Mouse (Mus musculus): ENCODE results near the gene Arhgap18. TPM values are rescaled to one million over a fixed set of nuclear protein-coding genes. Genes with fewer than 3 reads are reported as not detected.

Arhgap18 gene
- polyA plus RNA-seq, 1 experiment from 2014 or later = 42.1 TPM

- Histone ChIP-seq H3K4me2 (ENCODE audit: low read length) (no peak overlapping the region), H3K9me3 (replicated peaks; ENCODE audit: low read length) (no peaks in the 10 kb centered on the region), H3K4me3 (replicated peaks; ENCODE audit: low read depth, low read length) (no peak overlapping the region), H3K4me1 (replicated peaks; ENCODE audit: insufficient read depth, low read length) (no peaks in the 10 kb centered on the region), H3K27ac (no peak overlapping the region), H3K27me3 (ENCODE audit: insufficient read depth, low read length) (no peaks in the 10 kb centered on the region), H3K9ac (ENCODE audit: low read depth, low read length) (no peak overlapping the region), H3K36me3 (ENCODE audit: insufficient read depth, low read length) (no peaks in the 10 kb centered on the region)
- no peak for ATAC-seq (replicated peaks; ENCODE audit: low FRiP score, low read depth)
- no peak for TF ChIP-seq CTCF (IDR thresholded peaks at IDR 0.05; ENCODE audit: low read depth)
- DNase-seq (ENCODE audit: low spot score) = no peak
- 82% methylated on average over 8 of the region's 8 CpGs for WGBS
Observed at GRCm38 (mm10) chr10:26855851-26856535, 102.8 kb downstream of the Arhgap18 start.

- Histone ChIP-seq H3K4me3 (replicated peaks; ENCODE audit: low read depth, low read length) (no peak overlapping the region), H3K9me3 (replicated peaks; ENCODE audit: low read length) (no peaks in the 10 kb centered on the region), H3K27me3 (ENCODE audit: insufficient read depth, low read length) (no peaks in the 10 kb centered on the region), H3K36me3 (ENCODE audit: insufficient read depth, low read length) (no peaks in the 10 kb centered on the region), H3K27ac (no peak overlapping the region), H3K4me2 (ENCODE audit: low read length) (no peak overlapping the region), H3K9ac (ENCODE audit: low read depth, low read length) (no peak overlapping the region), H3K4me1 (replicated peaks; ENCODE audit: insufficient read depth, low read length) (no peaks in the 10 kb centered on the region)
- ATAC-seq (replicated peaks; ENCODE audit: low FRiP score, low read depth) (no peak), DNase-seq (ENCODE audit: low spot score) (no peak)
- 70% methylated on average over 4 of the region's 4 CpGs for WGBS
- TF ChIP-seq CTCF (IDR thresholded peaks at IDR 0.05; ENCODE audit: low read depth) = no peak
Observed at GRCm38 (mm10) chr10:26857583-26857982, 104.4 kb downstream of the Arhgap18 start.

GRCm38 (mm10) chr10:26858537-26858936 is 105.3 kb downstream of the Arhgap18 start:
- 83% methylated on average over 4 of the region's 4 CpGs for WGBS
- no peaks in the 10 kb centered on the region for H3K9me3 ChIP-seq (replicated peaks; ENCODE audit: low read length)
- no peak for TF ChIP-seq CTCF (IDR thresholded peaks at IDR 0.05; ENCODE audit: low read depth)
- no peak overlapping the region for H3K4me2 ChIP-seq (ENCODE audit: low read length)
- H3K27ac ChIP-seq = no peak overlapping the region
- no peaks in the 10 kb centered on the region for H3K36me3 ChIP-seq (ENCODE audit: insufficient read depth, low read length)
- no peaks in the 10 kb centered on the region for H3K4me1 ChIP-seq (replicated peaks; ENCODE audit: insufficient read depth, low read length)
- H3K4me3 ChIP-seq (replicated peaks; ENCODE audit: low read depth, low read length) = no peak overlapping the region
- no peaks in the 10 kb centered on the region for H3K27me3 ChIP-seq (ENCODE audit: insufficient read depth, low read length)
- no peak for ATAC-seq (replicated peaks; ENCODE audit: low FRiP score, low read depth)
- no peak for DNase-seq (ENCODE audit: low spot score)
- H3K9ac ChIP-seq (ENCODE audit: low read depth, low read length) = no peak overlapping the region

- Histone ChIP-seq H3K4me3 (replicated peaks; ENCODE audit: low read depth, low read length) (no peak overlapping the region), H3K9me3 (replicated peaks; ENCODE audit: low read length) (no peaks in the 10 kb centered on the region), H3K27ac (no peak overlapping the region), H3K4me2 (ENCODE audit: low read length) (no peak overlapping the region), H3K4me1 (replicated peaks; ENCODE audit: insufficient read depth, low read length) (no peaks in the 10 kb centered on the region), H3K9ac (ENCODE audit: low read depth, low read length) (no peak overlapping the region), H3K36me3 (ENCODE audit: insufficient read depth, low read length) (no peaks in the 10 kb centered on the region), H3K27me3 (ENCODE audit: insufficient read depth, low read length) (no peaks in the 10 kb centered on the region)
- no peak for TF ChIP-seq CTCF (IDR thresholded peaks at IDR 0.05; ENCODE audit: low read depth)
- no peak for ATAC-seq (replicated peaks; ENCODE audit: low FRiP score, low read depth)
- DNase-seq (ENCODE audit: low spot score) = no peak
Observed at GRCm38 (mm10) chr10:26861231-26861630, 108.0 kb downstream of the Arhgap18 start.

GRCm38 (mm10) chr10:26862207-26862606 is 109.0 kb downstream of the Arhgap18 start:
- no peak overlapping the region for H3K4me3 ChIP-seq (replicated peaks; ENCODE audit: low read depth, low read length)
- no peak for ATAC-seq (replicated peaks; ENCODE audit: low FRiP score, low read depth)
- TF ChIP-seq CTCF (IDR thresholded peaks at IDR 0.05; ENCODE audit: low read depth) = no peak
- H3K4me1 ChIP-seq (replicated peaks; ENCODE audit: insufficient read depth, low read length) = no peaks in the 10 kb centered on the region
- 86% methylated on average over 4 of the region's 4 CpGs for WGBS
- no peak for DNase-seq (ENCODE audit: low spot score)
- H3K36me3 ChIP-seq (ENCODE audit: insufficient read depth, low read length) = no peaks in the 10 kb centered on the region
- H3K4me2 ChIP-seq (ENCODE audit: low read length) = no peak overlapping the region
- no peak overlapping the region for H3K9ac ChIP-seq (ENCODE audit: low read depth, low read length)
- no peaks in the 10 kb centered on the region for H3K27me3 ChIP-seq (ENCODE audit: insufficient read depth, low read length)
- H3K9me3 ChIP-seq (replicated peaks; ENCODE audit: low read length) = no peaks in the 10 kb centered on the region
- no peak overlapping the region for H3K27ac ChIP-seq

- H3K36me3 ChIP-seq (ENCODE audit: insufficient read depth, low read length) = no peaks in the 10 kb centered on the region
- H3K4me3 ChIP-seq (replicated peaks; ENCODE audit: low read depth, low read length) = no peak overlapping the region
- no peak overlapping the region for H3K27ac ChIP-seq
- no peak overlapping the region for H3K4me2 ChIP-seq (ENCODE audit: low read length)
- TF ChIP-seq CTCF (IDR thresholded peaks at IDR 0.05; ENCODE audit: low read depth) = no peak
- no peaks in the 10 kb centered on the region for H3K9me3 ChIP-seq (replicated peaks; ENCODE audit: low read length)
- ATAC-seq (replicated peaks; ENCODE audit: low FRiP score, low read depth) = no peak
- 74% methylated on average over 1 of the region's 1 CpGs for WGBS
- H3K9ac ChIP-seq (ENCODE audit: low read depth, low read length) = no peak overlapping the region
- DNase-seq (ENCODE audit: low spot score) = no peak
- H3K27me3 ChIP-seq (ENCODE audit: insufficient read depth, low read length) = no peaks in the 10 kb centered on the region
- no peaks in the 10 kb centered on the region for H3K4me1 ChIP-seq (replicated peaks; ENCODE audit: insufficient read depth, low read length)
Observed at GRCm38 (mm10) chr10:26863982-26864381, 110.8 kb downstream of the Arhgap18 start.

GRCm38 (mm10) chr10:26870802-26871201 is 117.6 kb downstream of the Arhgap18 start:
- no peaks in the 10 kb centered on the region for H3K4me1 ChIP-seq (replicated peaks; ENCODE audit: insufficient read depth, low read length)
- H3K4me2 ChIP-seq (ENCODE audit: low read length) = no peak overlapping the region
- 71% methylated on average over 2 of the region's 2 CpGs for WGBS
- H3K27me3 ChIP-seq (ENCODE audit: insufficient read depth, low read length) = no peaks in the 10 kb centered on the region
- H3K9me3 ChIP-seq (replicated peaks; ENCODE audit: low read length) = no peaks in the 10 kb centered on the region
- ATAC-seq (replicated peaks; ENCODE audit: low FRiP score, low read depth) (no peak), DNase-seq (ENCODE audit: low spot score) (no peak)
- TF ChIP-seq CTCF (IDR thresholded peaks at IDR 0.05; ENCODE audit: low read depth) = no peak
- no peak overlapping the region for H3K4me3 ChIP-seq (replicated peaks; ENCODE audit: low read depth, low read length)
- 0 out of 2 replicates have a peak, but pooled peaks cover 6% of the 10 kb centered on the region for H3K36me3 ChIP-seq (ENCODE audit: insufficient read depth, low read length)
- H3K27ac ChIP-seq = no peak overlapping the region
- no peak overlapping the region for H3K9ac ChIP-seq (ENCODE audit: low read depth, low read length)

Data from kidney, postnatal 0 days (tissue).